Mouse (Mus musculus): ENCODE measurements around the gene Vav2. TPM values are rescaled to one million over a fixed set of nuclear protein-coding genes. Genes with fewer than 3 reads are reported as not detected.
A peak's percentile ranks its signal among the peaks of the same experiment; 100 is the strongest.

The Vav2 gene
- polyA plus RNA-seq, 1 experiment from 2014 or later, result 17.3 TPM

DNA sequence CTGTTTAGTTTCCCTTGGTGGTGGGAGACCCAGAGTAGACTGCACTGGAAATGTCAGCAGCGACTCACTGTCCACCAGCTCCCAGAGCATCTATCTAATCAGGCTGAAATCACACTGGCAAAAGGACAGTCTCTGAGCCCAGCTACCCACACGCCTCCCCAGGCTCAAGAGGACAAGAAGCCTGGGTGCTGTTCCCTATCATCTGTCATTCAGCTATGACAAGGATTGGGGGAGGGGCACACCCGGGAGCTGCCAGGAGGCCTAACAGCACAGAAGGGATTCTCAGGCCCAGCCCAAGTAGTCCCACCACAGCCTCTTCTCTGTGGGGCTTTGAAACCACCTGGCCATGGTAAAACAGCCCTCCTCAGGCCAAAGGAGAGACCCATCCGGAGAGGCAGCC, 36.1 kb downstream of the Vav2 start:
- Histone ChIP-seq H3K4me3 (ENCODE audit: low read depth, low read length) (no peak overlapping the region), H3K9me3 (ENCODE audit: control insufficient read depth, low read length) (no peaks in the 10 kb centered on the region), H3K9ac (ENCODE audit: low read length) (peak overlapping the region; percentile 11; the same call in 1 of the 2 replicates), H3K27ac (ENCODE audit: low read depth, low read length) (no peak overlapping the region), H3K4me2 (ENCODE audit: low read depth) (no peak overlapping the region), H3K4me1 (ENCODE audit: control insufficient read depth, insufficient read depth, low read length) (peaks cover 41% of the 10 kb centered on the region), H3K27me3 (ENCODE audit: control insufficient read depth, insufficient read depth, low read length) (no peaks in the 10 kb centered on the region), H3K36me3 (ENCODE audit: control insufficient read depth, insufficient read depth, low read length) (peaks cover 3% of the 10 kb centered on the region)
- WGBS, result 51% methylated on average over 4 of the region's 4 CpGs
- DNase-seq (ENCODE audit: low spot score), result no peak
- ATAC-seq (ENCODE audit: insufficient read depth, low FRiP score, low TSS enrichment), result no peak

DNA sequence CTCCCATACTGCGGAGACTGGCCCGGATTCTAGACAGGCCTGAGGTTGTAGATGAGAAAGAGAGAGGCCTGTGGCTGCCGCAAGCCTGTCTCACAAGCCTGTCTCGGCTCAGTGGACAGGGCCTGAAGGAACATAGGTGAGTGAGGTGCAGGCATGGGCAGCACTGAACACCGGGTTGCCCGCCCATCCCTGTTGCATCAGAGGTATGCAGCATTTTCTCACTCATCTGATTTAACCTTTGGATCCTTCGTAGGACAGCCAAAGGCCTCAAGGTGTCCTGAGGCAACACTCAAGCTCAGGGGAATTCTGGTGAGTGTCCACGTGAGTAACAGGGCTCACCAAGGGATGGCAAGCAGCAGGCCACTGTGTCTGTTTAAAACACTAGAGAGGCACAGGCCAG, 36.5 kb downstream of the Vav2 start:
- WGBS, result 79% methylated on average over 8 of the region's 8 CpGs
- Histone ChIP-seq H3K9ac (ENCODE audit: low read length) (no peak overlapping the region), H3K4me1 (ENCODE audit: control insufficient read depth, insufficient read depth, low read length) (peaks cover 39% of the 10 kb centered on the region), H3K36me3 (ENCODE audit: control insufficient read depth, insufficient read depth, low read length) (peaks cover 3% of the 10 kb centered on the region), H3K9me3 (ENCODE audit: control insufficient read depth, low read length) (no peaks in the 10 kb centered on the region), H3K4me2 (ENCODE audit: low read depth) (no peak overlapping the region), H3K27me3 (ENCODE audit: control insufficient read depth, insufficient read depth, low read length) (no peaks in the 10 kb centered on the region), H3K27ac (ENCODE audit: low read depth, low read length) (no peak overlapping the region), H3K4me3 (ENCODE audit: low read depth, low read length) (no peak overlapping the region)
- DNase-seq (ENCODE audit: low spot score) (no peak), ATAC-seq (ENCODE audit: insufficient read depth, low FRiP score, low TSS enrichment) (no peak)

DNA sequence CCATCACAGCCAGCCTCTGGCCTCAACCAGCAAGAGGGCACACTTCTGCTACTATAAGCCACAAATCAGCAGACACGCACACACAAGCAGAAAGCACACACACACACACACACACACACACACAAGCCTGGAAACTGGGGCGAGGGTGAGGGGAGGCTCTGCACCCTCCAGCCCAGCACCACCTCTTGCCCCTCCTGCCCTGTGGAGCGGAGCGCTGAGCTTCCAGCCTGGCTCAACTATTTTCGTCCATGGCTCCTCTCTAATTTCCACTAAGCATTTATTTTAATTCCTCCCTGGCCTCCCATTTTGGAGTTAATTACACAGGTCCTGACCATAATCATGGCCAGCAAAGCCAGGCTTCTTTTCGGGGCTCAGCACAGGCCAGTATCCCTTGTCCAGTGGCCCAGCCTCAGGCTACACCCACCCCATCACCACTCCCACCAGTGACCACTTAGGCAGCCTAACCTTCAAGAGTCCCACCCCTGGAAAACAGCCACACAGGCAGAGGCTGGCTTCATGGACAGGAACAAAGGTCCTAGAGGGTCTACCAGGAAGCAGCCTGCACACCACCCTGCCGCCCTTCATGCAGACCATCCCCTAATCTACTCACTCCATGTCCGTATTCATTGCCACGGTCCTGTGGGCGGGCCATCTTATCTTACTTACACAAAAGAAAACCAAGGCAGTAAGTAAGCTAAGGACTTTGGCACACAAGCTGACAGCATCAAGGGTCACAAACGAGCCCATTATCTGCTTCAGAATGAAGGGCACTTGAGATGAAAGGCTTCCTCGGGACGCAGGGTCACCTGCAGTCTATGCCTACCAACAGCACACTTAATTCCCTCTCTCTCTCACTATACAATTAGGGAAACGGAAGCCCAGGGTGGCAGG, 37.3 kb downstream of the Vav2 start:
- no peak for ATAC-seq (ENCODE audit: insufficient read depth, low FRiP score, low TSS enrichment)

DNA sequence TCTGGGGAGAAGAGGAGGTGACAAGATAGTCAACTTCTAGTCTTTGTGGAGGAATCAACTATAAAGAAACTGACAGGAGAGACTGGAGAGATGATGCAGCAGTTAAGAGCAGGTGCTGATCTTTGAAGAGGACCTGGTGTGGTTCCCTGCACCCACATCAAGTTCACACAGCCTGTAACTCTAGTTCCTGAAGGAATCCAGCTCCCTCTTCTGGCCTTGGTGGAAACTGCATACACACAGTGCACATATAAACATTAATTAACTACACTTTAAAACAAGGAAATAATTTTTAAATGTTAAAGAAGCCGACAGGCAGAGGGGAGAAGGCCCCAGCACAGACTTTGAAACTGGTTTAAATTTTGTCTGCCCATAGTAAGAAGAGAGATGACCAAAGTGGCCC, 39.6 kb downstream of the Vav2 start:
- ATAC-seq (ENCODE audit: insufficient read depth, low FRiP score, low TSS enrichment) (no peak), DNase-seq (ENCODE audit: low spot score) (no peak)
- Histone ChIP-seq H3K36me3 (ENCODE audit: control insufficient read depth, insufficient read depth, low read length) (peaks cover 3% of the 10 kb centered on the region), H3K9ac (ENCODE audit: low read length) (no peak overlapping the region), H3K27ac (ENCODE audit: low read depth, low read length) (no peak overlapping the region), H3K4me2 (ENCODE audit: low read depth) (no peak overlapping the region), H3K9me3 (ENCODE audit: control insufficient read depth, low read length) (no peaks in the 10 kb centered on the region), H3K4me3 (ENCODE audit: low read depth, low read length) (no peak overlapping the region), H3K27me3 (ENCODE audit: control insufficient read depth, insufficient read depth, low read length) (no peaks in the 10 kb centered on the region), H3K4me1 (ENCODE audit: control insufficient read depth, insufficient read depth, low read length) (peaks cover 23% of the 10 kb centered on the region)
- WGBS, result 93% methylated on average over 1 of the region's 1 CpGs

More for the DNA sequence above, 37.3 kb downstream of the Vav2 start:
- peaks cover 31% of the 10 kb centered on the region for H3K4me1 ChIP-seq (ENCODE audit: control insufficient read depth, insufficient read depth, low read length)
- 54% methylated on average over 14 of the region's 14 CpGs for WGBS
- peaks cover 3% of the 10 kb centered on the region for H3K36me3 ChIP-seq (ENCODE audit: control insufficient read depth, insufficient read depth, low read length)
- DNase-seq (ENCODE audit: low spot score), result no peak
- no peaks in the 10 kb centered on the region for H3K9me3 ChIP-seq (ENCODE audit: control insufficient read depth, low read length)
- H3K9ac ChIP-seq (ENCODE audit: low read length), result no peak overlapping the region
- H3K4me3 ChIP-seq (ENCODE audit: low read depth, low read length), result no peak overlapping the region
- H3K27ac ChIP-seq (ENCODE audit: low read depth, low read length), result no peak overlapping the region
- no peaks in the 10 kb centered on the region for H3K27me3 ChIP-seq (ENCODE audit: control insufficient read depth, insufficient read depth, low read length)
- H3K4me2 ChIP-seq (ENCODE audit: low read depth), result no peak overlapping the region

DNA sequence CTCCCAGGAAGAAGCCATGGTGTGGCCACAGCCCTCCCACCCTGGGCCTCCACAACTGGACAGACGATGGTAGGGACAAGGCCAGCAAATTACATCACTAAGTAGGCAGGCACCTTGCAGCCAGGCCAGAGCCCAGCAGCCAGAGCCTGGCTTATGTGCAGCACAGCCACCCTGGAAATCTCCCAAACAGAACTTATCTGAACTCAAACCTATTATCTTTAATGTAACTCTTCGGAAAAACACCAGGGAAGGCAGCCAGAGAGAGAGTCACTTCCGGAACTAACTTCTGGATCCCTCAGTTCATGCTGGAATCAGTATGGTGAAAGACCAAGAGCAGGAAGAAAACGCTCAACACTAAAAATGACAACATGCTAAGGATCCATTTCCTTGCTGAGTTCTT, 45.1 kb downstream of the Vav2 start:
- peaks cover 23% of the 10 kb centered on the region for H3K4me1 ChIP-seq (ENCODE audit: control insufficient read depth, insufficient read depth, low read length)
- no peaks in the 10 kb centered on the region for H3K27me3 ChIP-seq (ENCODE audit: control insufficient read depth, insufficient read depth, low read length)
- H3K9ac ChIP-seq (ENCODE audit: low read length), result no peak overlapping the region
- WGBS, result 80% methylated on average over 4 of the region's 4 CpGs
- ATAC-seq (ENCODE audit: insufficient read depth, low FRiP score, low TSS enrichment) (no peak), DNase-seq (ENCODE audit: low spot score) (no peak)
- H3K4me2 ChIP-seq (ENCODE audit: low read depth), result no peak overlapping the region
- no peaks in the 10 kb centered on the region for H3K9me3 ChIP-seq (ENCODE audit: control insufficient read depth, low read length)
- peaks cover 2% of the 10 kb centered on the region for H3K36me3 ChIP-seq (ENCODE audit: control insufficient read depth, insufficient read depth, low read length)
- no peak overlapping the region for H3K27ac ChIP-seq (ENCODE audit: low read depth, low read length)
- H3K4me3 ChIP-seq (ENCODE audit: low read depth, low read length), result no peak overlapping the region

DNA sequence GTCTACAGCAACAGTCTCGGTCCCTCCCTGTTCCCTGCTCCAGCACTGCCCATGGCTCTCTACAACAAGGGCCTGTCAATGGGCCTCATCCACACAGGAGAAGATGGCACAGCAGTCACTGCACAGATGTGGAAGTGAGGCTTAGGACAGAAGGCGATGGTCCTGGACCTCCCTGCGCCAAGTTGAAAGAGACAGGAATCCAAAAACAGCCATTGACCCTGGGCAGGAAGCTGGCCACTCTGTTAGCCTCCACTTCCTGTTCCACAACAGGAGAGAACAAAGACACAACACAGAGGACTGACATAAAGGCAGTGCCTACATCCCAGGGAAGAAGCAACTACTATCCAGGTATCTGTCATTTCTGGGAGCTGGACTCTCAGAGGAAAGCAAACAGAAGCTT, 45.6 kb downstream of the Vav2 start:
- no peak overlapping the region for H3K4me2 ChIP-seq (ENCODE audit: low read depth)
- no peak overlapping the region for H3K4me3 ChIP-seq (ENCODE audit: low read depth, low read length)
- H3K9ac ChIP-seq (ENCODE audit: low read length), result no peak overlapping the region
- no peaks in the 10 kb centered on the region for H3K27me3 ChIP-seq (ENCODE audit: control insufficient read depth, insufficient read depth, low read length)
- H3K9me3 ChIP-seq (ENCODE audit: control insufficient read depth, low read length), result no peaks in the 10 kb centered on the region
- peaks cover 25% of the 10 kb centered on the region for H3K4me1 ChIP-seq (ENCODE audit: control insufficient read depth, insufficient read depth, low read length)
- ATAC-seq (ENCODE audit: insufficient read depth, low FRiP score, low TSS enrichment) (no peak), DNase-seq (ENCODE audit: low spot score) (no peak)
- H3K36me3 ChIP-seq (ENCODE audit: control insufficient read depth, insufficient read depth, low read length), result no peaks in the 10 kb centered on the region; the same call in 1 of the 2 replicates
- 92% methylated on average over 3 of the region's 3 CpGs for WGBS
- H3K27ac ChIP-seq (ENCODE audit: low read depth, low read length), result no peak overlapping the region

DNA sequence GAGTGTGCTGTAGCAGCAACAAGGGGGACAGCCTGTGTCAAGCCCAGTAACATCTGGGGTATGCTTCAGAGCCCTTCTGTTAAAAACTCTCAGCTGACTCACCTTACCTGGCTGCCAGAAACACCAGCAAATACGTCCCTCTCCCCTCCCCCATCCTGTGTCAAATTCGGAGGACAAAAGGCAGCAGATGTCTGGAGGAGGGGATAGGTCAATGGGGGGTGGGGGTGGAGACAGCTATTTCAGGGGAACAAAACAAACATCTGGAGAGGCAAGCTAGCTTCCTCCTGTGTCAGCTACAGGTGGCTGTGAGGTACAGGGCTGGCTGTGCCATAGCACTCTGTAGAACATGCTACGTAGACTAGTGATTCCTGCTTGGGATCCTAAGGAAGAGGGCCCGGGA, 49.0 kb downstream of the Vav2 start:
- Histone ChIP-seq H3K4me1 (ENCODE audit: control insufficient read depth, insufficient read depth, low read length) (peaks cover 29% of the 10 kb centered on the region), H3K4me3 (ENCODE audit: low read depth, low read length) (no peak overlapping the region)

DNA sequence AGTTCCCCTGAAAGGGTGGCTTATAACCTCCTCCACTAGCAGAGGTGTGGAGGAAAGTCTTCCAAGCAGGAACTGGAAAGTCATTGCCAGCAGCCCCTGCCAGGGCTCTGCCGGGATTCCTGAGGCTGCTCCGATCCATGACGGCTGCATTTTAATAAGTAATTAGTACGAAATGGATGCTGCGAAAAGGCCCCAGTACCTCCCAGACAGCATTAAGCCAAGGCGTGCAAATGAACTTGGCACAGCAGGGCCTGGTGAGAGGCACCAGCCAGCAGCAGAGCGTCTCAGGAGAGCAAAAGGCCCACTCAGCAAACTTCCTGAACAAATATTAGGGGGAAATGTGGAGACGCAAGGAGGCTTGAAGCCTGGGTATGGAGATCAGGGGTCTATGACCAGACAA, 49.7 kb downstream of the Vav2 start:
- Histone ChIP-seq H3K4me3 (ENCODE audit: low read depth, low read length) (no peak overlapping the region), H3K36me3 (ENCODE audit: control insufficient read depth, insufficient read depth, low read length) (no peaks in the 10 kb centered on the region), H3K4me1 (ENCODE audit: control insufficient read depth, insufficient read depth, low read length) (peaks cover 29% of the 10 kb centered on the region), H3K4me2 (ENCODE audit: low read depth) (no peak overlapping the region), H3K9ac (ENCODE audit: low read length) (no peak overlapping the region), H3K9me3 (ENCODE audit: control insufficient read depth, low read length) (no peaks in the 10 kb centered on the region), H3K27me3 (ENCODE audit: control insufficient read depth, insufficient read depth, low read length) (no peaks in the 10 kb centered on the region), H3K27ac (ENCODE audit: low read depth, low read length) (no peak overlapping the region)
- DNase-seq (ENCODE audit: low spot score), result no peak
- 54% methylated on average over 8 of the region's 8 CpGs for WGBS
- ATAC-seq (ENCODE audit: insufficient read depth, low FRiP score, low TSS enrichment), result no peak

More for the DNA sequence above, 49.0 kb downstream of the Vav2 start:
- no peaks in the 10 kb centered on the region for H3K9me3 ChIP-seq (ENCODE audit: control insufficient read depth, low read length)
- ATAC-seq (ENCODE audit: insufficient read depth, low FRiP score, low TSS enrichment) (no peak), DNase-seq (ENCODE audit: low spot score) (no peak)
- H3K4me2 ChIP-seq (ENCODE audit: low read depth), result no peak overlapping the region
- no peak overlapping the region for H3K27ac ChIP-seq (ENCODE audit: low read depth, low read length)
- H3K9ac ChIP-seq (ENCODE audit: low read length), result no peak overlapping the region
- no peaks in the 10 kb centered on the region for H3K36me3 ChIP-seq (ENCODE audit: control insufficient read depth, insufficient read depth, low read length)
- 20% methylated on average over 4 of the region's 4 CpGs for WGBS
- H3K27me3 ChIP-seq (ENCODE audit: control insufficient read depth, insufficient read depth, low read length), result no peaks in the 10 kb centered on the region

DNA sequence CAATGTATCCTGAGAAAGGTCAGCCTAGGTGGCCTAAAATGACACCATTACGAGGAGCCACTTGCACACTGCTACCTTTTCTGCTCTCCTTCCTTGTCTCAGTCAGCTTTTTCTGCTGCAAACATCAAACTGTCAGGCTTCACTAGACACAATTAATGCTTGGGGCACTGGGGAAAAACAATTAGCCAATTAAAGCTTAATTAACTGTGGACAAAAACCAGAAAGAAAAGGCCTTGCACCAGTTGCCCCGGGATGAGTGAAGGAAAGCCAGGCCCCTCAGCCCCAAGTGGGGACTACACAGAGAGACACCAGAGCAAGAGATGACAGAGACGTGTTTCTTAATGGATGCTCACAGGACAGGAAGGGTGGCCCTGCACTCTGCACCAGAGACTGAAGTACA, 51.7 kb downstream of the Vav2 start:
- no peaks in the 10 kb centered on the region for H3K9me3 ChIP-seq (ENCODE audit: control insufficient read depth, low read length)
- no peak overlapping the region for H3K4me3 ChIP-seq (ENCODE audit: low read depth, low read length)
- H3K9ac ChIP-seq (ENCODE audit: low read length), result no peak overlapping the region
- 37% methylated on average over 3 of the region's 3 CpGs for WGBS
- no peak overlapping the region for H3K4me2 ChIP-seq (ENCODE audit: low read depth)
- no peaks in the 10 kb centered on the region for H3K27me3 ChIP-seq (ENCODE audit: control insufficient read depth, insufficient read depth, low read length)
- H3K27ac ChIP-seq (ENCODE audit: low read depth, low read length), result no peak overlapping the region
- H3K36me3 ChIP-seq (ENCODE audit: control insufficient read depth, insufficient read depth, low read length), result no peaks in the 10 kb centered on the region
- DNase-seq (ENCODE audit: low spot score) (no peak), ATAC-seq (ENCODE audit: insufficient read depth, low FRiP score, low TSS enrichment) (no peak)
- peaks cover 27% of the 10 kb centered on the region for H3K4me1 ChIP-seq (ENCODE audit: control insufficient read depth, insufficient read depth, low read length)

All from neural tube, embryonic 11.5 days (tissue).